7 mouse cellular contexts compared by ENCODE assay signal in genomic region chr12:112843803-112844202, GRCm38 (mm10). TPM values are rescaled to one million over a fixed set of nuclear protein-coding genes. Genes with fewer than 3 reads are reported as not detected.
DNase-seq lines count a peak whose midpoint lies in the region; ATAC-seq and TF ChIP-seq lines count a peak whose summit lies in the region.

No protein-coding gene starts in this region.

- no peak overlapping the region for H3K4me3 ChIP-seq in small intestine, adult 2 months (ENCODE audit: low read depth, low read length)

- H3K27me3 ChIP-seq in small intestine, adult 2 months (ENCODE audit: control insufficient read depth, insufficient read depth, low read length) = no peaks in the 10 kb centered on the region

- H3K4me1 ChIP-seq in small intestine, adult 2 months (ENCODE audit: control insufficient read depth, insufficient read depth, insufficient read length, low read length) = no peaks in the 10 kb centered on the region

- H3K36me3 ChIP-seq in small intestine, adult 2 months (ENCODE audit: control insufficient read depth, insufficient read depth, low read length) = no peaks in the 10 kb centered on the region

- 22% methylated on average over 3 of the region's 3 CpGs for WGBS in small intestine, adult 2 months

- no peak overlapping the region for H3K27ac ChIP-seq in small intestine, adult 2 months (ENCODE audit: insufficient read depth, low read depth, low read length)

- ATAC-seq in megakaryocyte-erythroid progenitor cell, adult 5-6 weeks (replicated peaks; ENCODE audit: low FRiP score, low TSS enrichment, poor library complexity, severe bottlenecking) = peak; percentile 97

- peak; percentile 96 for TF ChIP-seq CTCF in small intestine, adult 2 months (IDR thresholded peaks at IDR 0.05; ENCODE audit: extremely low read depth, insufficient read length, insufficient replicate concordance, low read depth, low read length)

- DNase-seq in ZHBTc4 (ENCODE audit: low read depth, low spot score) = peak; percentile 86
- peak; percentile 96 to 97 for DNase-seq in cerebellum, postnatal 10 days
- peak; percentile 85 for DNase-seq in gastrocnemius, adult 18-20 months (ENCODE audit: low spot score)
- DNase-seq in hindlimb bud, embryonic 11.5 days (ENCODE audit: extremely low spot score, low read depth, low spot score) = peak; percentile 41
- peak; percentile 87 to 90 for DNase-seq in left cerebral cortex, adult 18-20 months (ENCODE audit: low spot score in 2 of 2)

- TF ChIP-seq POLR2A in small intestine, adult 2 months (IDR thresholded peaks at IDR 0.05; ENCODE audit: low read depth, low read length) = no peak

RNA-seq across cellular contexts. Expression of gene Cdca4, which starts 14.6 kb away (rescaled TPM):
- total RNA-seq in gastrocnemius, adult 18-20 months (2021) = 1 to 10 TPM; 2.2 to 2.8 TPM
- 10 to 100 TPM; 10.8 to 12.9 TPM for total RNA-seq in left cerebral cortex, adult 18-20 months (2021)
- total RNA-seq in megakaryocyte-erythroid progenitor cell, adult 5-6 weeks (2014; fragmentation: Nextera tagmentation) = 71.1 and 82.7 TPM in 2 replicates
- 47.3 and 52.4 TPM in 2 replicates for total RNA-seq in megakaryocyte-erythroid progenitor cell, adult 5-6 weeks (2017)
- polyA plus RNA-seq in small intestine, adult 2 months (2012; rRNA removed) = 8.0 and 15.8 TPM in 2 replicates

RNA-seq across cellular contexts. Expression of gene Gpr132, which starts 24.2 kb away (rescaled TPM):
- under 1 TPM in 1 of 2 experiments, not detected in 1; 0.14 TPM for total RNA-seq in gastrocnemius, adult 18-20 months (2021)
- under 1 TPM in 1 of 2 experiments, not detected in 1; 0.14 TPM for total RNA-seq in left cerebral cortex, adult 18-20 months (2021)
- total RNA-seq in megakaryocyte-erythroid progenitor cell, adult 5-6 weeks (2014; fragmentation: Nextera tagmentation) = 4.5 and 5.1 TPM in 2 replicates
- 3.1 and 4.2 TPM in 2 replicates for total RNA-seq in megakaryocyte-erythroid progenitor cell, adult 5-6 weeks (2017)
- polyA plus RNA-seq in small intestine, adult 2 months (2012; rRNA removed) = 5.4 and 8.2 TPM in 2 replicates

RNA-seq across cellular contexts. Expression of gene Clba1, which starts 35.1 kb away (rescaled TPM):
- under 1 TPM; 0.34 to 0.57 TPM for total RNA-seq in gastrocnemius, adult 18-20 months (2021)
- total RNA-seq in left cerebral cortex, adult 18-20 months (2021) = 10 to 100 TPM; 19.6 to 22.1 TPM
- 0.74 and 1.2 TPM in 2 replicates for total RNA-seq in megakaryocyte-erythroid progenitor cell, adult 5-6 weeks (2014; fragmentation: Nextera tagmentation)
- 0.08 TPM in 1 of 2 replicates, not detected in the other for total RNA-seq in megakaryocyte-erythroid progenitor cell, adult 5-6 weeks (2017)
- 1.2 and 1.6 TPM in 2 replicates for polyA plus RNA-seq in small intestine, adult 2 months (2012; rRNA removed)

RNA-seq across cellular contexts. Expression of gene Ahnak2, which starts 41.3 kb away (rescaled TPM):
- total RNA-seq in gastrocnemius, adult 18-20 months (2021) = 1 to 10 TPM; 7.2 to 7.8 TPM
- 1 to 10 TPM; 5.8 to 6.6 TPM for total RNA-seq in left cerebral cortex, adult 18-20 months (2021)
- not detected in 2 replicates for total RNA-seq in megakaryocyte-erythroid progenitor cell, adult 5-6 weeks (2014; fragmentation: Nextera tagmentation)
- not detected in 2 replicates for total RNA-seq in megakaryocyte-erythroid progenitor cell, adult 5-6 weeks (2017)
- 1.4 and 2.1 TPM in 2 replicates for polyA plus RNA-seq in small intestine, adult 2 months (2012; rRNA removed)

Comparison
In these comparisons a context has a peak if more than half of its experiments do, and no peak if none do; other contexts are left out.
1. DNase-seq: peak in every context shown above with its lines; median percentile 96 in cerebellum, postnatal 10 days; 88 in left cerebral cortex, adult 18-20 months; 86 in ZHBTc4; 85 in gastrocnemius, adult 18-20 months; 41 in hindlimb bud, embryonic 11.5 days.
2. RNA of gene Clba1, which starts 35.1 kb away (total RNA-seq): 19.6 to 22.1 TPM in left cerebral cortex, adult 18-20 months; 0.08 to 1.2 TPM in megakaryocyte-erythroid progenitor cell, adult 5-6 weeks and 0.34 to 0.57 TPM in gastrocnemius, adult 18-20 months; every median in the first group is over 4 times any median in the second.